ENCODE assay signal across 8 mouse cellular contexts in the genomic region with DNA sequence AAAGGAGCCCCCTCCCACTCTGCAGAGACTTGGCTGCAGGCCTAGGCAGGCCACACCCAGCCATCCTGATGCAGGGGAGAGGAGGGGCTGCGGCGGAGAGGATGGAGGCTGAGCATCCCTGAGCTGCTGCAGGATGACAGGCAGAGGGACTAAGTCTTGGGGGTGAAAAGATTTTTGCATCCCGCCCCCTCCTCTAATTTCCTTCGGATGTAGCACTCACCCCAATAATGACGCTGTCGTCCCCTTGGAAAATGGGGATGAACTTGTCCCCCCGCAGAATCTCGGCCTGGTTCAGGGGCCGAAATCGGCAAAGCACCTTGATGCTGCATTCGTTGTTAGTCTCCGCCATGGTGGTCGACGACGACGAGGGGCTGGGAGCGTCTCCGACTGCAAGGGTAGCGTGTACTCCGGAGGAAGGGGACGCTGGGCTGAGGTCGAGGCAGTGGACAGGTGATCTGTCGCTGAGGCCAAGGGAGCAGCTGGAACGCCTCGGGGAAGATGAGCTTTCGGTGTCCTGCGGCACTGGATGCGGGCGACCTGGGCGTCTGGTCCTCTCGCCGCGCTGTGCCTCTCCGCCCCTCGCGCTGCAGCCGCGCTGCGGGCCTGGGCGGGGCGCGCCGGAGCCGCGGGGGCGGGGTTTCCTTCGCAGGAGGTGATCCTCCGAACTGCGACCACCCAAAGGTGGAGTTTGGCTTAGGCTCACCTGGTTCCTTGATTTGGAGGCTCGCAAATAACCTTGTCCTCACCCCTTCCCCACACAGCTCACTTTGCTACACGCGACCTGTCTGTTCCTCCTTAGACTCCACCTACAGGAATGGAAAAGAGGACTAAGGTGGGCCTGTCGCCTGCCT. TPM values are rescaled to one million over a fixed set of nuclear protein-coding genes. Genes with fewer than 3 reads are reported as not detected.
DNase-seq lines count a peak whose midpoint lies in the region; ATAC-seq lines count a peak whose summit lies in the region.

Kif5a (minus strand) TSS at position 801 of the 851 bp plus-strand sequence.

- H3K4me3 ChIP-seq in heart, embryonic 10.5 days = peak within 1 kb of the TSS; percentile 63
- H3K4me3 ChIP-seq in embryonic facial prominence, embryonic 12.5 days = peak within 1 kb of the TSS; percentile 47
- H3K4me3 ChIP-seq in intestine, embryonic 14.5 days (ENCODE audit: low read depth, low read length) = peak within 1 kb of the TSS; percentile 43
- H3K4me3 ChIP-seq in limb, embryonic 10.5 days = peak within 1 kb of the TSS; percentile 63

- 2% methylated on average over 43 of the region's 53 CpGs for WGBS in heart, embryonic 10.5 days
- 1% methylated on average over 53 of the region's 53 CpGs for WGBS in embryonic facial prominence, embryonic 12.5 days
- WGBS in intestine, embryonic 14.5 days = 1% methylated on average over 46 of the region's 53 CpGs
- under 1% methylated on average over 53 of the region's 53 CpGs for WGBS in limb, embryonic 10.5 days

- peak within 1 kb of the TSS; percentile 90 for H3K4me2 ChIP-seq in embryonic facial prominence, embryonic 12.5 days (replicated peaks)
- peak within 1 kb of the TSS; percentile 84 for H3K4me2 ChIP-seq in intestine, embryonic 14.5 days (ENCODE audit: low read length)

- H3K9me3 ChIP-seq in heart, embryonic 10.5 days = no peaks in the 10 kb centered on the region
- no peaks in the 10 kb centered on the region for H3K9me3 ChIP-seq in embryonic facial prominence, embryonic 12.5 days
- no peaks in the 10 kb centered on the region for H3K9me3 ChIP-seq in intestine, embryonic 14.5 days (ENCODE audit: control insufficient read depth, low read length)
- H3K9me3 ChIP-seq in limb, embryonic 10.5 days (replicated peaks) = no peaks in the 10 kb centered on the region

- DNase-seq in heart, embryonic 10.5 days (ENCODE audit: low spot score) = no peak
- DNase-seq in heart, adult 9 months (ENCODE audit: low spot score in 2 of 2) = no peak
- no peak for DNase-seq in adrenal gland, adult 8-10 months
- peak; percentile 66 for DNase-seq in intestine, embryonic 14.5 days (ENCODE audit: low spot score)
- DNase-seq in limb, embryonic 10.5 days (ENCODE audit: low spot score) = peak; percentile 67
- peak; percentile 49 for DNase-seq in naive thymus-derived CD4-positive, alpha-beta T cell, adult 2 months (ENCODE audit: low read depth)
- DNase-seq in thymus, postnatal 36 days = peak; percentile 53 to 63

- peaks cover 53% of the 10 kb centered on the region for H3K27me3 ChIP-seq in heart, embryonic 10.5 days (ENCODE audit: insufficient read depth, poor library complexity, severe bottlenecking)
- peaks cover 36% of the 10 kb centered on the region for H3K27me3 ChIP-seq in embryonic facial prominence, embryonic 12.5 days
- peaks cover 29% of the 10 kb centered on the region for H3K27me3 ChIP-seq in intestine, embryonic 14.5 days (replicated peaks; ENCODE audit: control insufficient read depth, insufficient read depth, low read length)
- peaks cover 44% of the 10 kb centered on the region for H3K27me3 ChIP-seq in limb, embryonic 10.5 days (ENCODE audit: low read depth, poor library complexity, severe bottlenecking)

- peak within 1 kb of the TSS; percentile 4; the same call in 1 of the 2 replicates for H3K27ac ChIP-seq in heart, embryonic 10.5 days
- H3K27ac ChIP-seq in embryonic facial prominence, embryonic 12.5 days = no peak within 1 kb of the TSS
- no peak within 1 kb of the TSS for H3K27ac ChIP-seq in intestine, embryonic 14.5 days (ENCODE audit: low read depth)
- 0 out of 2 replicates have a peak within 1 kb of the TSS, but pooled peaks have one; percentile 36 for H3K27ac ChIP-seq in limb, embryonic 10.5 days

- no peaks in the 10 kb centered on the region for H3K36me3 ChIP-seq in heart, embryonic 10.5 days
- no peaks in the 10 kb centered on the region for H3K36me3 ChIP-seq in embryonic facial prominence, embryonic 12.5 days
- H3K36me3 ChIP-seq in intestine, embryonic 14.5 days (ENCODE audit: control insufficient read depth, insufficient read depth, low read length) = no peaks in the 10 kb centered on the region
- 0 out of 2 replicates have a peak, but pooled peaks cover 4% of the 10 kb centered on the region for H3K36me3 ChIP-seq in limb, embryonic 10.5 days

- no peak for ATAC-seq in embryonic facial prominence, embryonic 12.5 days (ENCODE audit: insufficient number of reproducible peaks, insufficient read depth, low FRiP score, low TSS enrichment)
- no peak for ATAC-seq in intestine, embryonic 14.5 days (replicated peaks; ENCODE audit: low FRiP score, low TSS enrichment, low read depth)

- H3K9ac ChIP-seq in embryonic facial prominence, embryonic 12.5 days = peak within 1 kb of the TSS; percentile 52
- H3K9ac ChIP-seq in intestine, embryonic 14.5 days (ENCODE audit: low read length) = peak within 1 kb of the TSS; percentile 44

- peaks cover 21% of the 10 kb centered on the region for H3K4me1 ChIP-seq in heart, embryonic 10.5 days
- H3K4me1 ChIP-seq in embryonic facial prominence, embryonic 12.5 days = peaks cover 23% of the 10 kb centered on the region
- peaks cover 14% of the 10 kb centered on the region for H3K4me1 ChIP-seq in intestine, embryonic 14.5 days (replicated peaks; ENCODE audit: control insufficient read depth, insufficient read depth, low read length)
- peaks cover 29% of the 10 kb centered on the region for H3K4me1 ChIP-seq in limb, embryonic 10.5 days

RNA-seq across cellular contexts. Expression of gene Kif5a, which starts in this region (rescaled TPM):
- 0.41 and 1.4 TPM in 2 replicates for polyA plus RNA-seq in heart, embryonic 10.5 days (2016; fragmentation: Nextera tagmentation; extraction: Ambion mirVana)
- 10 to 100 TPM in 3 of 4 experiments, 1 to 10 TPM in 1; 6.8 to 18.6 (median 14.5) TPM for total RNA-seq in adrenal gland, adult 8-10 months (2022)
- polyA plus RNA-seq in embryonic facial prominence, embryonic 12.5 days (2016; fragmentation: Nextera tagmentation; extraction: Ambion mirVana) = 13.5 and 16.8 TPM in 2 replicates
- 9.2 and 10.6 TPM in 2 replicates for polyA plus RNA-seq in intestine, embryonic 14.5 days (2014; fragmentation: Nextera tagmentation; extraction: Ambion mirVana)
- 1.4 and 2.2 TPM in 2 replicates for polyA plus RNA-seq in limb, embryonic 10.5 days (2016; fragmentation: Nextera tagmentation; extraction: Ambion mirVana)

Comparison
In these comparisons a context has a peak if more than half of its experiments do, and no peak if none do; other contexts are left out.
1. DNase-seq: peak in intestine, embryonic 14.5 days (single experiment), limb, embryonic 10.5 days (single experiment), naive thymus-derived CD4-positive, alpha-beta T cell, adult 2 months (single experiment) and thymus, postnatal 36 days (2 of 2); none in heart, embryonic 10.5 days (single experiment), heart, adult 9 months (0 of 2) and adrenal gland, adult 8-10 months (single experiment).
2. H3K27ac ChIP-seq: peak in heart, embryonic 10.5 days (single experiment) and limb, embryonic 10.5 days (single experiment); none in embryonic facial prominence, embryonic 12.5 days (single experiment) and intestine, embryonic 14.5 days (single experiment).
3. Peak in every context shown above with its lines, with median percentiles within 50 percentile points of each other: H3K4me3 ChIP-seq.